Mouse (Mus musculus) frontal cortex, adult 2 months (tissue): ENCODE results near the gene Gm10638. TPM values are rescaled to one million over a fixed set of nuclear protein-coding genes. Genes with fewer than 3 reads are reported as not detected.

Source experiments
- DNase-seq, 2 experiments: peaks; one replicate each; pipeline ENCODE4 v3.0.0; 2022; ENCODE audit warnings: low spot score in 1 of 2; ENCODE audit errors: extremely low spot score in 1 of 2
- polyA plus RNA-seq: library from polyadenylated mRNA; depleted of rRNA; stranded (reverse); fragments of >200 nt; gene quantifications from 2 replicates; pipeline ENCODE4 v1.2.3, GENCODE M21; 2012

Gm10638 gene
- polyA plus RNA-seq, 1 experiment = 2.7 TPM

DNA sequence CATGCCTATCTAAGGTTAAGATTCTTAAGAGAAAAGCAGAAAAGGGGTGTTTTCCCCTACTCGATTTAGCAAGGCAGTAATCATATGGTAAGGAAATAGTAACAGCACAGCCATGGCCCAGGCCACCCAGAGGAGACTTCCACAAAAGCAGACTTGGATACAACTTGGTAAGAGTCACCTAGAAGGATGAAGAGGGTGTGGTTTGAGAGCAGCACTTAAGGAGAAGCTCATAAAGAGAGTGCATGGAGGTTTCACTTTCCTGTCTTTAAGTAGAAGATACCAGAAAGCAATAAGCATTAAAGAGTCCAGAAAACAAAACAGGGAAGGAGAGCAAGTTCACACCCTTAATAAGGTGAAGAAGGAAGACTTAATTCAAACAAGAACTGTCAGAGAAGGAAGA is 10.5 kb upstream of the Gm10638 start:
- no peak for DNase-seq

DNA sequence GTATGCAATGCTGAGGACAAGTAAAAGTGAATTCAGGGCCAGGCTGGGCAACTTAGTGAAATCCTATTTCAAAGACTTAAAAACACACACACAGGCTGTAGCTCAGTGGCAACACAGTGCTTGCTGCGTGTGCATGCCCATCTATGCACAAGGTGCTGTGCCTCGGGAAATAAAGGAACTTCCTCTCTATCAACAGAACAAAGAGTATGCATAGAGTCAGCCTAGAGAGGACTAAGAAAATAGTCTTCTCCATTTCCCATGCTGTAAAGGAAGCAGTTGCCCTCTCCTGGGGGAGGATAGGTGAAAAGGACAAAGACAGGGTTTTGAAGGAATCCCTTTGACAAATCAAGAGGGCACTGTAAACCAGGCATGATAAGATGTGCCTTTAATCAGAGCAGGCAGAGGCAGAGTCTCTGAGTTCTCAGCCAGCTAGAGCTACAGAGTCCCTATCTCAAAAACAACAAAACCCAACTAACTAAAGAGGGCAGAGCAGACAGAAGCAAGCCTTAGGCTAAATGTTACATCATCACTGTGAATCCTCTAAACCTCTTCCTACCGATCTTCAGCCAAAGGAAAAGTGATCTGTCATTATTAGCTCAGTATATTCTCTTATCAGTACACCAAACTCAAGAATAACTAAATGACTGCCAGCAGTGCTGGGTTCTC is 9.9 kb upstream of the Gm10638 start:
- no peak for DNase-seq

DNA sequence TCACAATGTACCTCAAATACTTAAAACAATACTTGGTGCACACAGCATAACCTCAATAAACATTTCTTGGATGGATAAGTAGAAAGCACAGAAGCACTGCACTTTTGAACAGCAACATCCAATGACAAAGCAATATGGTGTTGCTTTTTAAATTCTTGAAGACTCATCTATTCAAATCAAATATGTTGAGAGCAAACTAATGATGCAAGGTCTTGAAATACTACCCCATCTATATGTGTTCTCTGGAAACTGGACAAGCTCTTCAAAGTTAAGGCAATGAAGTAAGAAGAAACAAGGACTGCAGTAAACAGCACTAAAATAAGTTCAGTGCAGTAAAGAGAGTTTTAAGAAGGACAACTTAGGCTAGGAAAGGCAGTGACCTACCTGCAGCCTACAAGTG is 4.6 kb upstream of the Gm10638 start:
- no peak for DNase-seq

DNA sequence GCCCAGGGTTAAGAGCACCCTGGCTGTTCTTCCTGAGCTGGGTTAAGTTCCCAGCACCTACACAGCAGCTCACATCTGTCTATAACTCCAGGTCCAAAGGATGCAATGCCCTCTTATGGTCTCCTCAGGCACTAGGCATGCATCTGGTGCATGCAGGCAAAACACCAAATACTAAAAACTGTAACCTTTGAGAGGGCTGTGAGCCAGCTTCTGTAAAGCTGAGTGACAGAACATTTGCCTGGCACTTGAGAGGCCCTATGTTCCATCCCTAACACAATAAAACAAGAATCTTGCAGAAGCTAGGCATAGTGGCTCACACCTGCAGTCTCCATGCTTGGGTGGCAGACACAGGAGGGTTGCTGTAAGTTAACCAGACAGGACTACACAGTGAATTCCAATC is 3.9 kb upstream of the Gm10638 start:
- no peak for DNase-seq

DNA sequence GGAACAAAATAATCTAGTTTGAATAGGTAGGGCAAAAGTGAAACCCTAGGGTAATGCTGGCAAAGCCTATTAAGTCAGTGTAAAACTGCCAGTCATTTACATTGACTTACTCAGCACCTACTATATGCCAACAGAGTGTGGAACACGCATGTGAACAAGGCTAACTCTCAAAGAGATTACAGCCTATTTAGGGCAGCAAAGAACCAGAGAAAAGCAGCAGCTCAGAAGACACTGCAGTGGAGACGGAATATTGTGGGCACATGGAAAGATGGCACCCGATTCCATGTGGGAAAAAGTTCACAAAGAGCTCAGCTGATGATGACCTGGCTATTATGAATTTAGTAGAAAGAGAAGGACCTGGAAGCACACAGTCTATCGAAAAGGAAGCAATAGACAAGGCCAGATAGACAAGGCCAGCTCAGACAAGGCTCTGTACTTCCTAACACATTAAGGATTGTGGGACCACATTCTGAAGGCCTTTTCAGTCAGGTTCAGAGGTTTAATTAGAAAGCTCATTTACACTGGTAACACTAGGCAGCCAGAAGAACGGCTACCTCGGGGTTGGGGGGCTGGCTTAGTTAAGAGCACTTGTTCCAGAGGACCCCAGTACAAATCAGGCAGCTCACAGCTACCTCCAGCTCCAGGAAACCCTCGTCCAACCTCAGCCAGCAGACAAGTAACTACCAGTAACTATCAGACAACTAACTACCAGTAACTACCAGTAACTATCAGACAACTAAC is 2.7 kb upstream of the Gm10638 start:
- DNase-seq = no peak

DNA sequence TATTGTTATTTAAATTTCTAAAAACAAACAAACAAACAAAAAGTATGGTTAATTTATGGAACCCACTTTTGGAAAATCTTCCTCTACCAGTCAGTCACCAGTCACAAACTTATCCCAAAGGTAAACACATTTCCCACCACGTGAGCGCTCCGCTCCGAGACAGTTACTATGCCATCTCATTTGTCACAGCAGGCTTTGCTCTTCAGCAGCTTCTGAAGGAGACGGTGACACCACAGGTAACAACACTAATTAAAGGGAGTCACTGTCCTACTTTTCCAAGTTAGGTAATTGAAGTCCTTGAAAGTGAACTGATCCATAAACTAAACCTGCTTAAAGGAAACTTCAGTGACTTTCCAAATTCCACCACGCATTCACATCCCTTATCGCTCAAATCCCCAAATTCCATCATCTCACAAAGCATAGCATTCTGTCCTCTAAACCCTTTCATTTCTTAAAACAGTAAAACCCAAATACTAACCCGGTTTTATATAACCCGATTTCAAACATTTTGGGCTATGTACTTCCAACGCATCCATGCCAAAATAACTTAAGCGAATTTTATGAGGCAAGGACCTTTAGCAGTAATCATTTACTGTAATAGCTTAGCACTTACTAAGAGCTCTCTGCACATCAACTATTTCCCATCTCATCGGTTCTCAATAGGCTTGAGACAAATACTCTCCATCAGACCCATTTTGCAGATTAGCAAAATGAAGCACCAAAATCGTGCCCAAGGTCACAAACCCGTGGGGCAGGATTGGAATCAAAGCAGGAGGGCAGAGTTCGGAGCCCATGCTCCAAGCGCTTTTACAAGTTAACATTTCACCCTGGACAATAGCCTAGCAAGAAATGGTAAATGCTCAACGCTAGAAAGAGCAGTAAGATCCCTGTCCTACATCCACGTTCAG is 932 bp upstream of the Gm10638 start:
- DNase-seq = no peak

DNA sequence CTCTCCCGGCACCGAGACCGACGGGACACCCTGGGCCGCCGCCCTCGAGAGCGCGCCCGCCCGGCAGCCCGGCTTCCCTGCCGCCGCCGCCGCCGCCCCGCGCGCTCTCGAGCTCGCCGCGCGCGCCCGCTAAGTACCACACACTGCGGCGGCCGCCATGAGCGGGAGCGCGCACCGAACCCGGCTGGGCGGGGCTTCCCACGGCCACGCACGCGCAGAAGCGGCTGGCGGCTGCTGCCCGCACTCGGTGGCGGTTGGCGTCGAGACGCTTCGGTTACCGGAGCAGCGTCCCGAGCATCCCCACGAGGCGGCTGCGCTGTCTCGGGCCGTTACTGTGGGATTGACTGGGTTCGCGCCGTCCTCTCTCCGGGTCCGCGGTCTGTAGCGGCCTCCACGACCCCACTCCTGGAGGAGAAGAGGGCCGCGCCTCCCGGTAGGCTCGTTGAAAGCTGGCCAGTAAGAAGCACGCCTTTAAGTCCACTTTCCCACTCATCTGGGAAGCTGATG is 489 bp downstream of the Gm10638 start:
- DNase-seq = peak; percentile 72 to 93

DNA sequence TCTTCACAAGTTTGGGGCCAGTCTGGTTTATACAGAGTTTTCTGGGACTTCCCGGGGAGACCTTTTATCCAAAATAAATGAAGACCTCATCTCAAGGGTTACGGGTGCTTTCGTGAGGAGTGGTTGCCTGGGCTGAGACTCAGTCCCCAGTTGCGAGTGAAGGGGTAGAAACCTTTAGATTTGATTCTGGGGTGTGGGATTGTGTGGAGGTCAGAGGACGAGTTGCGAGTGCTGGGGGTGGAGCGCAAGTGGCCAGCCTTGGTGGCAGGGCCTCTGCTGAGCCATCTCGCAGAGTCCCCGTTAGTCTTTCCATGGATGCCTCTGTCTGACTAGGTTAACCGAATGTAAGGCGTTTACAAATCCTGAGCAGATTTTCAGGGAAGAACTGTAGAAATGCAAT is 1.0 kb downstream of the Gm10638 start:
- DNase-seq = no peak

DNA sequence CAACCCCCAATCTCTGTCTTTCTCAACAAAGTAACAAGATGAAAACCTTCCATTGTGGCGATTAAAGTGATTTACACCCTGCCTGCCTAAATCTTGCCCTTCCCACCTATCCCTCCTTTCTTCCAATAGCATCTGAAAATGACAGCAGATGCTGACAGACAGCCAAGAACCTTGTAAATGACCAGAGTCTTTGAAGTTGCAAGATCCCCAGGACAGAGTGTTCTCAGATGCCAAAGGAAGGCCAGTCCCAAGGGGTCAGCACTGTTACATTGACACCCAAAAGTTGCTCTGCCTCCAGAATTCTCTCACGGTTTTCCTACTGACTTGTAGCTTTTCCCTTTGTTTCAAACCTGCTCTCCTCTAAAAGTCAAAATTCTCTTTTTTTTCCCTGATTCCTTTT is 4.3 kb downstream of the Gm10638 start:
- no peak for DNase-seq

DNA sequence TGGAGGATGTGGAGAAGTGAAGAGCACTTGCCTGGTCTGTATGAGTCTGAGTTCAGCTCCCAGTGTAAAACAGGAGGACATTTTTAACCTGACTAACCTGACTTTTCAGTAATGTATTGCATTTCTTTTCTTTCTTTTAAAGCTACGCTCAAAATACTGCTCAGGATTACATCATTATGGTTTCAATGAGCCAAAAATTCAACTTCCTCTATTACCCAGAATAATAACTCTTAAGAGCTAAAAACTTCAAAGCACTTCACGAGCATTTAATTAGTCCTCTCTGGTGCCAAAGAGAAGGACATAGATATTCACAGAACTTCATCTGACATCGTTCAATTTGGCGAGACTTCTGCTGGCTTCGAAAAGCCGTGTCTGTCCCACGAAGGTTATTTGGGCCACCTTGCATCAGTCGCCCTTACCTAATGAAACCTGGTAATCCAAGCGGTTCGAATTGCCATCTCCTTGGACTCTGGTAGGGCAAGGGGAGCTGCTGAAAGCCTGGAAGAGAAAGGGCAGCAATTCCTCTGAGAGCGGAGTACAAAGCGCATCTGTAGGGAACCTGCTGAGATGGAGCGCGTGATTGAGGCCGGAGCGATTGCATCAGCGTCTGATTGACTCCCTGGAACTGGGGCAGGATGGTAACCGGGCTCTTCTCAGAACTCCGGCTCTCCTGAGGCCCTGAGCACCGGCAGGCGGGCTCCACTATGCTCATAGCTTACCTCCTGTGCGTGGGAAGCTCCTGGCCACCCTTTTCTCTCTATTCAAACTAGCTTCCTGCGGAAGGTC is 11.6 kb downstream of the Gm10638 start:
- peak in 1 of 2 experiments; percentile 62 for DNase-seq

DNA sequence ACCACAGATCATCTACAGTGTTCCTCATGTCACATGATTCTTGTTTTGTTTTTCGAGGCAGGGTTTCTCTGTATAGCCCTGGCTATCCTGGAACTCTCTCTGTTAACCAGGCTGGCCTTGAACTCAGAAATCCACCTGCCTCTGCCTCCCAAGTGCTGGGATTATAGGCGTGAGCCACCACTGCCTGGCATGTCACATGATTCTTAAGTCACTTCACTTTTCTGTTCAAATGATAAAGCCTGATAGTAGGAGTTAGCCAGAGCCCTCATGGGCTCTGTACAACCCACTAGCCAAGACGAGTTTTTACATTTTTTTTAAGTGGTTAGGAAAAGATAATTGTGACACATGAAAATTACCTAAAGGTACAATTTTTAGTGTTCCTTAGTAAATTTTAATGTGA is 13.2 kb downstream of the Gm10638 start:
- no peak for DNase-seq

DNA sequence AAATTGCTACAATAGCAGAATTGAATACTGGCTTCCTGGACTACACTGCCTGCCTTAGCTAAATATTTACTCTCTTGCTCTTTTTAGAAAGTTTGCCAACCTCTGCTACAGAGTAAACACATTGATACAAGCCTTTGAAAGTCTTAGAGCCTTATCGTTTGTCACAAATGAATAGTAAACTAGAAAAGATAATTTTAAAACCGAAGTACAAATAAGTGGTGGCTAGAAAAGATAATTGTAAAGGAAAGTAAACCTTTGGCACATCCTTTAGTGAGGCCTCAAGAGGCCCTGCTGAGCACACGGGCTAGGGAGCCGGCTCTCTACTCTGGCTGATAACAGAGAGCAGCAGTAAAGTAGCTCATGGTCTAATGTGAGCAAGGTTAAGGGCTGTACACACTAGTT is 13.6 kb downstream of the Gm10638 start:
- no peak for DNase-seq

DNA sequence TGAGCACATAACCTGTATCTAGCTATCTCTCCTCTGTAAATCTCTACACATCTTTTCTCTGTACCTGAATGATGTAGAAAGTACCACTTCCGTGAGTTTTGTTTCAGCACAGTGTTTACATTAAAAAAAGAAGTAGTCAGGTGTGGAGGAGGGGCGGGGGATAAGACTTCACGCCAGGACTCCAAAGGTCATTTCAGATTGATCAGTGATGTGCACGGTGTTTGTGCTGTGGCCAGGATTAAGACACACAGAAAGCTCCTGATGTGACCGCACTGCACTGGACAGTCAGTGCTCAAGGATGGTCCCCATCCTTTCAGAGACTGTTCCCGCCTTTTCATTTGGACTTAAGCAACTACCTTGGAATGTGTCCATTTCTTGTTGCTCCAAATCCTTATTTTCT is 15.2 kb downstream of the Gm10638 start:
- DNase-seq = no peak

DNA sequence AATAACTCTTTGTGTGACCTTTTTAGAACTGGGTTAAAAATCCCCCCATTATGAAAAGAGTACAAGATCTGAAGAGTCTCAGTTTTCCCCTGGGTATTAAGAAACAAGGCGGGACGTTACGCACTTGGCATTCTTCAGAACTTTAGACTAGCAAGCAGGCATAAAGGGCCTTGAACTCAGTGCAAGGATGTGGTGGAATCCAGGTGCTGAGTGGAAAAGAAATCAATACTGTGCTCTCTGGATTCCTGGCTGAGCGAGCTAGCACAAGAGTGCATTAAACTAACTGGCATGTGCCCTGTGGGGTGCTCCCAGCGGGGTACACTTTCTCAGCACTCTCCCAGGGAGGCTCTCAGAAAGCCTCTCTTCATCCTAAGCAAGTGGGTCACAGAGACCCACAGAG is 17.3 kb downstream of the Gm10638 start:
- DNase-seq = no peak

DNA sequence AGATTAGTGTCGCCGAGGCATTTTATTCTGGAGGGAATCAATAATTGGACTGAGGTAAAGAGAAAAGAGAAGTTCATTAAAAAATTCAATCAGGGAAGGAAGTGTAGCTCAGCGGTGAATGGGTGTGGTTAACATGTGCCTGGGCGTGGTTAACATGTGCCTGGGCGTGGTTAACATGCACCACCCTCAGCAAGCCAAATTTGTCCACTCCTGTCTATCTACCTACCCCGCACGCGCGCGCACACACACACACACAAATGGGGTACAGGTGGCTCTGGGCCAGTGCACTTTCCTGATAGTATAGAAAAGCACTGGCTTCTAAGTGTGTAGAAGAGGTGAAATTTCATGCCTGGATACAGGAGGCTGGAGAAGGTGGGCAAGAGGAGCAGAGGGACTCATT is 19.7 kb downstream of the Gm10638 start:
- DNase-seq = no peak

DNA sequence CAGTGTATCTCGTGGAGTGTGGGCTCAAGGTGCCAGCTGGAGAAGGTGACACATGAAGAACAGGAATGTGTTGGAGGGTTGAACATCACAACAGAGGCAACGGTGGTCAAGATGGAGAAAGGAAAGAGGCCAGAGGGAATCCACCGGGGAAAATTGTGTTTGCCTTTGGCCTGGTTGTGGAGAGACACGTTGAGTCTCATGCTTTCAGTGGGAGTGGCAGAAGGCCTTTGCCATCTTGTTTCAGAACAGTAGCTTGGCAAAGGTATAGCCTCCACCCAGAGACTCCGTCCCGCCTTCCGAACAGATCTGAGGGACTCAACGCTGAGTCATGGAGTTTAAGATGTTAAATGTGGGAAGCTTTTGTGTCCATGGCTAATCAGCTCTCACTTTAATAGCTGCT is 20.2 kb downstream of the Gm10638 start:
- DNase-seq = no peak

DNA sequence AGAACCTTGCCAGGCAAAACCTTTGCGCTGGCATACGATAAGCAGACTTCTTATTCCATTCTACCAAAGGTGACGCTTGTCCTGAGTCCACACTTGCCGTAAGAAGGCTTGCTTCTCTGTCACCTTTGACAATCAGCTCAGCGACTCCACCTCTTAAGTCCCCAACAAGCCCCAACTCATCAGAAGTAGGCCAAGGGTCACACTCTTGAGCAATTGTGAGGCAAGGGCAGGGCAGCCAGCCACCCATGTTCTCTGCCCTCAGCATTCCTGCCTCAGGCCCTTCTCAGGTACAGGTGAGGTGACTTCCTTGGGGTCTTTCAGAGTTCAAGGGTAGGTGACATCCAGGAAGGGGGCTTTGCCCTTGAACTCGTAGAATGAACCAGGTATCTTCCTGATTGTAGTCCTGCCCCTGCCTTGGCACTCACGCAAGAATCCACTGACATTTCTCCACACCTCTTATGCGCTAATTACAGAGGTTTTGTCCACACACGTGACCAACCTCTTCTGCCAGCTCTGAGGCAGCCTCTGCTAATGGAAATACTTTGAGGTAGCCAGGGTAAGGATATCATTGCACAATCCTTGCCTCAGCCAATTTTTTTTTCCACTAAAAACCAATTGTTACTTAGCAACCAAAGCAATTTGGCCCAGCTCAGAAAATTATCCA is 21.2 kb downstream of the Gm10638 start:
- DNase-seq = no peak

DNA sequence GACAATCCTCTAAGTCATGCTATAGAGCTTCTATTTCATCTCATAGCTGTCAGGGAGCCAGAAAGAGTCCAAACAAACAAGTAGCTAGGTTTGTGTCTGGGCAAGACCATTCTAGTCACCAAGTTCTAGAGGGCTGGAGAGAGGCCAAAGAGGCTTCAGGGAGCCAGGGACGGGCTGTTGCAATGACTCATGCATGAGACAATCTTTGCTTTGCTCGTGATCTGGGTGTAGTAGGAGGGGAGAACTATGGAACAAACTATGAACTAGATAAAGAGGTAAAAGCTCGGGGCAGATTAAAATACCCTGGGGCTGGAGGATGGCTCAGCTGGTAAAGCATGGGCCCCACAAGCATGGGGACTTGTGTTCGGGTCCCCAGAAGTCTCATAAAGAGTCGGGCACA is 23.0 kb downstream of the Gm10638 start:
- DNase-seq = peak in 1 of 2 experiments; percentile 69

DNA sequence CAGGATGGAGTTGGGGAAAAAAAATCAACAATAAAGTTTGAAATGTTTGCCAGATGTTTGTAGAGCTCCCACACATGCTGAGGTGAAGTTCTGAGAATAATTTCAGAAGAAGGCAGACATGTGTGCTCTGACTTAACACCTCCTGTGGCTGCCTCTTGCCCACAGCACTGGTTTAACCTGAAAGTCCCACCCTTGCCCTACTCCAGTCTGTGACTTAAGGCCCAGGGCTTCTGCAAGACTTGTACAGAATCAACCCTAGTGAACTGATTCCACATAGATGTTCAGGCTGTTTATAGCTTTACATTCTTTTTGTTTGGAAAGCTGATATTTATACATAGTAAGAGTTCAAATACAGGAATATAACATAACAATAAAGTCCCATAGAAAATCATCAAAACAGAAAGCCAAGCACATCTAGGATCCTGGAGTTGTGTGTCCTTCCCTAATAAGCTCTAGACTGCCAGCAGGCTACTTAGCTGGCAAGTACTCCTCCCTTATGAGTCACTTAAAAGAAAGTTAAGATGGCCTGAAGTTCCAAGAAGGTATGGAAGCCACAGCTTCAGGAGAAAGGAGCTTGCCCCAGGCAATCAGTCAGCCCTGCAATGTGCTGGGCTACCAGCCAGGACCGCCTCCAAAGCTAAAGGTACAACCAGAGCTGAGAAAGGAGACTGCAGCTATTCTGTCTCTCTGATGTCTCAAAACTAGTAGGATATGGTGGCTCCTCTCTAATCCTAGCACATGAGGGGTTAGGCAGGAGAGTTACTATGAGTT is 24.6 kb downstream of the Gm10638 start:
- no peak for DNase-seq
